Mouse (Mus musculus): ENCODE data around the gene Vat1. TPM values are rescaled to one million over a fixed set of nuclear protein-coding genes. Genes with fewer than 3 reads are reported as not detected.

The Vat1 gene
- polyA plus RNA-seq (2015; fragmentation: Nextera tagmentation; extraction: Ambion mirVana) = 77.1 and 79.8 TPM in 2 replicates

GRCm38 (mm10) chr11:101465869-101466551 lies at the start of gene Vat1:
Gene Vat1, minus strand, starts transcription at chr11:101466230.
- H3K9ac ChIP-seq (replicated peaks) = peak within 1 kb of the TSS; percentile 86
- no peaks in the 10 kb centered on the region for H3K27me3 ChIP-seq
- H3K4me3 ChIP-seq = peak within 1 kb of the TSS; percentile 79
- under 1% methylated on average over 60 of the region's 60 CpGs for WGBS
- no peaks in the 10 kb centered on the region for H3K9me3 ChIP-seq
- H3K4me1 ChIP-seq = peaks cover 68% of the 10 kb centered on the region
- peak; percentile 69 for ATAC-seq (replicated peaks)
- peak within 1 kb of the TSS; percentile 88 for H3K27ac ChIP-seq (replicated peaks)
- peaks cover 17% of the 10 kb centered on the region for H3K36me3 ChIP-seq
- H3K4me2 ChIP-seq (replicated peaks) = peak within 1 kb of the TSS; percentile 83

GRCm38 (mm10) chr11:101507090-101507489 lies 41.1 kb upstream of the Vat1 start:
- ATAC-seq (replicated peaks) = no peak
- 92% methylated on average over 7 of the region's 7 CpGs for WGBS
- Histone ChIP-seq H3K9me3 (no peaks in the 10 kb centered on the region), H3K27ac (replicated peaks) (peak overlapping the region; percentile 53), H3K4me2 (replicated peaks) (no peak overlapping the region), H3K27me3 (no peaks in the 10 kb centered on the region), H3K4me3 (no peak overlapping the region), H3K4me1 (no peaks in the 10 kb centered on the region), H3K36me3 (peaks cover 3% of the 10 kb centered on the region; the same call in 1 of the 2 replicates), H3K9ac (replicated peaks) (no peak overlapping the region)

- H3K4me2 ChIP-seq (replicated peaks) = no peak overlapping the region
- H3K4me1 ChIP-seq = no peaks in the 10 kb centered on the region
- H3K9ac ChIP-seq (replicated peaks) = no peak overlapping the region
- H3K36me3 ChIP-seq = peaks cover 2% of the 10 kb centered on the region; the same call in 1 of the 2 replicates
- H3K27me3 ChIP-seq = no peaks in the 10 kb centered on the region
- WGBS = 55% methylated on average over 5 of the region's 5 CpGs
- H3K9me3 ChIP-seq = no peaks in the 10 kb centered on the region
- peak overlapping the region; percentile 53 for H3K27ac ChIP-seq (replicated peaks)
- 0 out of 2 replicates have a peak, but pooled peaks have one; percentile 64 for ATAC-seq (replicated peaks)
- no peak overlapping the region for H3K4me3 ChIP-seq
Observed at GRCm38 (mm10) chr11:101506269-101506780, 40.3 kb upstream of the Vat1 start.

- no peak overlapping the region; the same call in 1 of the 2 replicates for H3K9ac ChIP-seq (replicated peaks)
Observed at GRCm38 (mm10) chr11:101486126-101486525, 20.1 kb upstream of the Vat1 start.

GRCm38 (mm10) chr11:101485509-101486028 lies 19.5 kb upstream of the Vat1 start:
- Histone ChIP-seq H3K4me2 (replicated peaks) (no peak overlapping the region), H3K9me3 (no peaks in the 10 kb centered on the region), H3K27me3 (no peaks in the 10 kb centered on the region), H3K36me3 (no peaks in the 10 kb centered on the region), H3K4me1 (peaks cover 11% of the 10 kb centered on the region), H3K9ac (replicated peaks) (no peak overlapping the region; the same call in 1 of the 2 replicates), H3K27ac (replicated peaks) (peak overlapping the region; percentile 67), H3K4me3 (no peak overlapping the region)
- no peak for ATAC-seq (replicated peaks)
- 51% methylated on average over 6 of the region's 6 CpGs for WGBS

More at GRCm38 (mm10) chr11:101486126-101486525, 20.1 kb upstream of the Vat1 start:
- Histone ChIP-seq H3K9me3 (no peaks in the 10 kb centered on the region), H3K4me1 (peaks cover 11% of the 10 kb centered on the region), H3K4me3 (no peak overlapping the region), H3K27ac (replicated peaks) (peak overlapping the region; percentile 67; the same call in 1 of the 2 replicates), H3K36me3 (no peaks in the 10 kb centered on the region), H3K27me3 (no peaks in the 10 kb centered on the region), H3K4me2 (replicated peaks) (no peak overlapping the region)
- WGBS = 78% methylated on average over 6 of the region's 6 CpGs
- ATAC-seq (replicated peaks) = no peak

GRCm38 (mm10) chr11:101484814-101485213 lies 18.8 kb upstream of the Vat1 start:
- Histone ChIP-seq H3K27ac (replicated peaks) (0 out of 2 replicates have a peak overlapping the region, but pooled peaks have one; percentile 28), H3K27me3 (no peaks in the 10 kb centered on the region), H3K36me3 (no peaks in the 10 kb centered on the region), H3K4me2 (replicated peaks) (no peak overlapping the region), H3K9me3 (no peaks in the 10 kb centered on the region), H3K9ac (replicated peaks) (no peak overlapping the region), H3K4me1 (peaks cover 13% of the 10 kb centered on the region), H3K4me3 (no peak overlapping the region)
- 88% methylated on average over 7 of the region's 7 CpGs for WGBS
- no peak for ATAC-seq (replicated peaks)

- no peak for ATAC-seq (replicated peaks)
- Histone ChIP-seq H3K27ac (replicated peaks) (peak overlapping the region; percentile 65), H3K4me3 (no peak overlapping the region), H3K9ac (replicated peaks) (no peak overlapping the region), H3K4me1 (peaks cover 19% of the 10 kb centered on the region), H3K36me3 (no peaks in the 10 kb centered on the region), H3K27me3 (no peaks in the 10 kb centered on the region), H3K9me3 (no peaks in the 10 kb centered on the region), H3K4me2 (replicated peaks) (no peak overlapping the region)
- WGBS = 74% methylated on average over 6 of the region's 6 CpGs
Observed at GRCm38 (mm10) chr11:101484245-101484644, 18.2 kb upstream of the Vat1 start.

- H3K9ac ChIP-seq (replicated peaks) = no peak overlapping the region
- ATAC-seq (replicated peaks) = no peak; the same call in 1 of the 2 replicates
- no peak overlapping the region for H3K4me2 ChIP-seq (replicated peaks)
- peak overlapping the region; percentile 65 for H3K27ac ChIP-seq (replicated peaks)
- 28% methylated on average over 3 of the region's 3 CpGs for WGBS
- no peaks in the 10 kb centered on the region for H3K36me3 ChIP-seq
- no peak overlapping the region for H3K4me3 ChIP-seq
- peaks cover 23% of the 10 kb centered on the region for H3K4me1 ChIP-seq
- H3K9me3 ChIP-seq = no peaks in the 10 kb centered on the region
- no peaks in the 10 kb centered on the region for H3K27me3 ChIP-seq
Observed at GRCm38 (mm10) chr11:101483804-101484203, 17.8 kb upstream of the Vat1 start.

- peaks cover 39% of the 10 kb centered on the region for H3K4me1 ChIP-seq
- H3K27me3 ChIP-seq = no peaks in the 10 kb centered on the region
- ATAC-seq (replicated peaks) = no peak
- no peak overlapping the region for H3K4me2 ChIP-seq (replicated peaks)
- H3K9ac ChIP-seq (replicated peaks) = no peak overlapping the region
- WGBS = 78% methylated on average over 6 of the region's 6 CpGs
- no peak overlapping the region for H3K4me3 ChIP-seq
- no peaks in the 10 kb centered on the region for H3K36me3 ChIP-seq
- H3K27ac ChIP-seq (replicated peaks) = no peak overlapping the region
- H3K9me3 ChIP-seq = no peaks in the 10 kb centered on the region
Observed at GRCm38 (mm10) chr11:101480912-101481311, 14.9 kb upstream of the Vat1 start.

GRCm38 (mm10) chr11:101479171-101479635 lies 13.2 kb upstream of the Vat1 start:
- Histone ChIP-seq H3K36me3 (no peaks in the 10 kb centered on the region), H3K4me2 (replicated peaks) (peak overlapping the region; percentile 22), H3K9me3 (no peaks in the 10 kb centered on the region), H3K27ac (replicated peaks) (peak overlapping the region; percentile 93), H3K9ac (replicated peaks) (no peak overlapping the region), H3K4me1 (peaks cover 37% of the 10 kb centered on the region), H3K27me3 (no peaks in the 10 kb centered on the region), H3K4me3 (no peak overlapping the region)
- 2% methylated on average over 18 of the region's 18 CpGs for WGBS
- no peak for ATAC-seq (replicated peaks)

GRCm38 (mm10) chr11:101477552-101478211 lies 11.7 kb upstream of the Vat1 start:
- ATAC-seq (replicated peaks) = peak; percentile 94
- no peak overlapping the region for H3K4me3 ChIP-seq
- 11% methylated on average over 10 of the region's 10 CpGs for WGBS
- H3K9me3 ChIP-seq = no peaks in the 10 kb centered on the region
- peaks cover 37% of the 10 kb centered on the region for H3K4me1 ChIP-seq
- H3K36me3 ChIP-seq = no peaks in the 10 kb centered on the region
- H3K27me3 ChIP-seq = no peaks in the 10 kb centered on the region
- no peak overlapping the region for H3K9ac ChIP-seq (replicated peaks)
- H3K27ac ChIP-seq (replicated peaks) = peak overlapping the region; percentile 93
- H3K4me2 ChIP-seq (replicated peaks) = no peak overlapping the region

GRCm38 (mm10) chr11:101477194-101477551 lies 11.1 kb upstream of the Vat1 start:
- H3K36me3 ChIP-seq = no peaks in the 10 kb centered on the region
- WGBS = 13% methylated on average over 4 of the region's 4 CpGs
- H3K9ac ChIP-seq (replicated peaks) = no peak overlapping the region
- ATAC-seq (replicated peaks) = peak; percentile 60
- no peak overlapping the region for H3K4me3 ChIP-seq
- no peak overlapping the region for H3K4me2 ChIP-seq (replicated peaks)
- no peaks in the 10 kb centered on the region for H3K9me3 ChIP-seq
- peaks cover 42% of the 10 kb centered on the region for H3K4me1 ChIP-seq
- no peaks in the 10 kb centered on the region for H3K27me3 ChIP-seq
- peak overlapping the region; percentile 93 for H3K27ac ChIP-seq (replicated peaks)
